Mouse (Mus musculus) heart, embryonic 15.5 days (tissue): ENCODE measurements at regions not wholly inside any gene's neighbourhood (a gene's known extent, or its start where the extent isn't known, plus 50 kb on each side); places are given as distances from the start of the nearest gene placed in this dataset.

Source experiments
- ATAC-seq: fragments of 200-750 bp; cut with Nextera tagmentation; replicated peaks from 2 replicates; pipeline ENCODE4 v1.8.0; 2017; ENCODE audit warnings: low read depth, moderate TSS enrichment; ENCODE audit not compliant: insufficient number of reproducible peaks, insufficient read depth, low FRiP score
- H3K27ac ChIP-seq: fragments of 300-500 bp; sonication (generic); 2 replicates; pipeline ENCODE4 v1.5.1; 2015; ENCODE audit warnings: mild to moderate bottlenecking, inconsistent platforms
- H3K27me3 ChIP-seq: fragments of 300-500 bp; sonication (generic); 2 replicates; pipeline ENCODE4 v1.6.1; 2015; ENCODE audit warnings: inconsistent platforms
- H3K36me3 ChIP-seq: fragments of 300-500 bp; sonication (generic); 2 replicates; pipeline ENCODE4 v1.6.1; 2015; ENCODE audit warnings: mild to moderate bottlenecking, inconsistent platforms
- H3K4me1 ChIP-seq: fragments of 300-500 bp; sonication (generic); replicated peaks from 2 replicates; pipeline ENCODE4 v1.6.1; 2015; ENCODE audit warnings: inconsistent platforms
- H3K4me2 ChIP-seq: fragments of 300-500 bp; sonication (generic); 2 replicates; pipeline ENCODE4 v1.6.1; 2015; ENCODE audit warnings: inconsistent platforms, mild to moderate bottlenecking, moderate library complexity
- H3K4me3 ChIP-seq: fragments of 300-500 bp; sonication (generic); 2 replicates; pipeline ENCODE4 v1.5.1; 2015; ENCODE audit warnings: mild to moderate bottlenecking, inconsistent platforms
- H3K9ac ChIP-seq: fragments of 300-500 bp; sonication (generic); 2 replicates; pipeline ENCODE4 v1.6.1; 2015; ENCODE audit warnings: mild to moderate bottlenecking, inconsistent platforms
- H3K9me3 ChIP-seq: fragments of 300-500 bp; sonication (generic); replicated peaks from 2 replicates; pipeline ENCODE4 v1.6.1; 2016; ENCODE audit warnings: inconsistent platforms
- WGBS: fragments of 180-500 bp; shearing (Covaris S2); methylation state at CpG from one replicate; pipeline ENCODE4 v1.1.7; 2015; ENCODE audit warnings: mixed read lengths; 5-methylcytosine and 5-hydroxymethylcytosine counted together

GRCm38 (mm10) chr8:24216655-24217054 lies 509.0 kb downstream of the Adam3 start:
- H3K9me3 ChIP-seq = no peaks in the 10 kb centered on the region
- peak overlapping the region; percentile 64 for H3K27ac ChIP-seq
- H3K4me2 ChIP-seq = no peak overlapping the region
- H3K27me3 ChIP-seq = no peaks in the 10 kb centered on the region
- no peak overlapping the region for H3K9ac ChIP-seq
- peaks cover 18% of the 10 kb centered on the region for H3K4me1 ChIP-seq
- ATAC-seq = peak; percentile 50; the same call in 1 of the 2 replicates
- H3K4me3 ChIP-seq = no peak overlapping the region
- H3K36me3 ChIP-seq = no peaks in the 10 kb centered on the region
- 83% methylated on average over 6 of the region's 6 CpGs for WGBS

- peak overlapping the region; percentile 64 for H3K27ac ChIP-seq
- no peaks in the 10 kb centered on the region for H3K36me3 ChIP-seq
- peak overlapping the region; percentile 6; the same call in 1 of the 2 replicates for H3K4me2 ChIP-seq
- no peak overlapping the region; the same call in 1 of the 2 replicates for H3K4me3 ChIP-seq
- no peak overlapping the region for H3K9ac ChIP-seq
- H3K9me3 ChIP-seq = no peaks in the 10 kb centered on the region
- H3K27me3 ChIP-seq = no peaks in the 10 kb centered on the region
- H3K4me1 ChIP-seq = peaks cover 18% of the 10 kb centered on the region
- 54% methylated on average over 9 of the region's 9 CpGs for WGBS
- ATAC-seq = no peak
These were observed 510.0 kb downstream of the Adam3 start for GRCm38 (mm10) chr8:24215510-24216138.

- no peaks in the 10 kb centered on the region for H3K9me3 ChIP-seq
- H3K36me3 ChIP-seq = no peaks in the 10 kb centered on the region
- no peak overlapping the region for H3K4me3 ChIP-seq
- 85% methylated on average over 4 of the region's 4 CpGs for WGBS
- no peaks in the 10 kb centered on the region for H3K27me3 ChIP-seq
- H3K9ac ChIP-seq = no peak overlapping the region
- ATAC-seq = no peak
- peaks cover 16% of the 10 kb centered on the region for H3K4me1 ChIP-seq
- no peak overlapping the region for H3K27ac ChIP-seq
- no peak overlapping the region for H3K4me2 ChIP-seq
These were observed 511.3 kb downstream of the Adam3 start for GRCm38 (mm10) chr8:24214315-24214714.

GRCm38 (mm10) chr8:24212216-24213200 lies 513.1 kb downstream of the Adam3 start:
- no peak overlapping the region for H3K4me2 ChIP-seq
- no peak overlapping the region for H3K4me3 ChIP-seq
- H3K4me1 ChIP-seq = peaks cover 16% of the 10 kb centered on the region
- no peaks in the 10 kb centered on the region for H3K9me3 ChIP-seq
- no peaks in the 10 kb centered on the region for H3K27me3 ChIP-seq
- no peak overlapping the region for H3K27ac ChIP-seq
- no peak overlapping the region for H3K9ac ChIP-seq
- 72% methylated on average over 3 of the region's 3 CpGs for WGBS
- ATAC-seq = no peak
- H3K36me3 ChIP-seq = no peaks in the 10 kb centered on the region

GRCm38 (mm10) chr8:24211091-24211490 lies 514.6 kb downstream of the Adam3 start:
- 78% methylated on average over 1 of the region's 1 CpGs for WGBS

More at GRCm38 (mm10) chr8:24211091-24211490, 514.6 kb downstream of the Adam3 start:
- peaks cover 10% of the 10 kb centered on the region for H3K4me1 ChIP-seq
- no peak for ATAC-seq
- H3K27ac ChIP-seq = no peak overlapping the region
- no peaks in the 10 kb centered on the region for H3K9me3 ChIP-seq
- H3K4me2 ChIP-seq = no peak overlapping the region
- H3K9ac ChIP-seq = no peak overlapping the region
- no peaks in the 10 kb centered on the region for H3K27me3 ChIP-seq
- H3K4me3 ChIP-seq = no peak overlapping the region
- H3K36me3 ChIP-seq = no peaks in the 10 kb centered on the region
